Mouse (Mus musculus): ENCODE results near the gene Gulp1. TPM values are rescaled to one million over a fixed set of nuclear protein-coding genes. Genes with fewer than 3 reads are reported as not detected.

The Gulp1 gene
- total RNA-seq, 2 experiments from 2014 or later: 3.3 to 4.7 TPM

DNA sequence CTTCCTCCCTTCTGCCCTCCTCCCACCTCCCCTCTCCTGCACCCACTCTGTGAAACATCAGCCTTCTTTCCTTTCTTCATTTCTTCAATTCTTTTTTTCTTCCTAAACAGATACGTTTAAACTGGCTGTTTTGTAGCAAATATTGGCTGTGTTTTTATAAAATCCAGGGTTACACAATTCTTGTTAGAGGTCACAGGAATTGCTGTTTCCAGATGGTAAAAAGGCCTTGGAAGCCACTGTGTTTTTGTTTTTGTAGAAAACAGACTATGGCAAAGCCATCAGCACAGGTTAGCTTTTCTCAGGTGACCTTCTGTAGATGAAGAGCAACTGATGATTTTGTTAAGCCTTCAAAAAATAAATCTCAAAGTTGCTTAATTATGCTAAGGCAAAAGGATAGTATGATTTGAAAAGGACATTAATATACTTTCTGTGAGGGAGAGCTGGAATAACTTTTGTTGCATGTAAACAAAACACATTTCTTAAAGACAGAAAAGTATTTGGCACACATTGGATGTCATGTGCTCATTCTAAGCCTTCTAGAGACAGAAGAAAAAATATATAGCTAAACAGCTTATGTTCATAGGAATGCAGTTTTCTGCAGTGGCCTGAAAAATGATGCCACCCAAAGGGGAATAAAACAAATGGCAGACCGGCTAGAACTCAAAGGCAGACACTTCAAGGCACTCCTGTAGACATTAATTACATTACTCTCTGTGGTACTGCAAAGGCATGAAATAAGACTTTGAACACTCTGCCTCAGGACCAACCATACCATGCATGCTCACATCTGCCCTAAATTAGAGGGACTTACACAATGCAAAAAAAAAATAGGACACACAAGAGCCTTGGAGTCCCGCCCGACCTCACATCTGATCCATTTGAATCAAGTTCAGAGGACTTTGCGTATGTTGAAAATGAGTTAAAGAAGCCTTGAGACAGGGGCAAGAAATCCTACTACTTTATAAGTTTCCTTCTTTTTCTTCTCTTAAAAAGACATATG, 199.7 kb downstream of the Gulp1 start:
- H3K4me3 ChIP-seq: no peak overlapping the region
- no peak for TF ChIP-seq CTCF (conservative IDR thresholded peaks at IDR 0.05)
- no peak overlapping the region for H3K27ac ChIP-seq
- DNase-seq (ENCODE audit: low spot score in 2 of 2): no peak

GRCm38 (mm10) chr1:44778251-44778650, 226.9 kb downstream of the Gulp1 start:
- H3K4me3 ChIP-seq: no peak overlapping the region
- TF ChIP-seq CTCF (conservative IDR thresholded peaks at IDR 0.05): no peak
- H3K27ac ChIP-seq: no peak overlapping the region
- no peak for DNase-seq (ENCODE audit: low spot score in 2 of 2)

DNA sequence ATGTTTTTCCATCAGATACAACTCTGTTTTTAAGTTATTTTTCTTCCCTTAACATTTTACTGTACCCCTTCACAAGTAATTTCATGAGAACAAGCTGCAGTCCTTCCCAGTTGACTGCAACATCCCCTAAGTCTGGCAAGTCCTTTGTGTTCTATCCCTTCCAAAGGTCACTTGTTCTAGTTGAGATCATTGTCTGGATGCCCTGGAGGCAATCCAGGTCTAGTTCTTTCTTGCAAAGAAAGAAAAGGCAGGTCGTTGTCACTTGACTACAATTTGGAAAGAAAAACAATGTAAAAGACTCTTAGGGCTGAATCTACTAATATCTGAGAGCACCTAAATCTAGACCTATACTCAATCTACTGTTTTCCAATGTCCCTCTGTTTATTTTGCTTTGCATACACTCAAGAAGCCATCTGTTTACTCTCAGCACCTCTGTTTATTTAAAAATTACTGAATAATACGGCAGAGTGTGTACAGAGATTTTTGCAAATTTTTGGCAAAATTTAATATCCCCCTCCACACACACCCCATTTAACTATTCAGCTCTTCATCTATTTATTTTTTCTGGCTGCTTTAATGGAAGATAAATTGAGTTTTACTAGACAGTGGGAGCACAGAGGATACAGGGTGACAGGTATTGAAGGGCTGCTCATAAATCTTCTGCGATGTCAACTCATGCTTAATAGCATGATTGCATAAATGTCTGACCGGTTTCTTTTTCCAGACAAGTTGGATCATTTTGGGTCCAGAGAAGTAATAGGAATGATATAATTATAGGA, 252.5 kb downstream of the Gulp1 start:
- no peak for TF ChIP-seq CTCF (conservative IDR thresholded peaks at IDR 0.05)
- no peak overlapping the region for H3K4me3 ChIP-seq
- no peak for DNase-seq (ENCODE audit: low spot score in 2 of 2)
- H3K27ac ChIP-seq: no peak overlapping the region

DNA sequence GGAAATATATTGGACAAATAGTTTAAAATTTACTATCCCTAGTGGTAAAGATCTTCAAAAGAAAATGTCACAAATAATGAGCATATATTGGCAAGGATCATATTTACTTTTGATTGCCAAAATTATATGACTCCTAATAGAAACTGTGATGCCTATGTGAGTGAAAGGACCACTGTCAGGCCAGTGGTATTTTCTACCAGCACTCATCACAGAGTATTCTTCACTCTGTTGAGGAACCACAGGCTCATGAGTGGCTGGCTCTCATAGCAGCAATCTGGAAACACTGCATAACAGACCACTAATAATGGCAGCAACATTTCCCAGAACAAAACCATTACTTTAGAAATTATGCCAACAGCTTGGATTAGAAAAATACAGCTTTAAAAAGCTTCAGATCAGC, 255.1 kb downstream of the Gulp1 start:
- DNase-seq (ENCODE audit: low spot score in 2 of 2): no peak
- no peak for TF ChIP-seq CTCF (conservative IDR thresholded peaks at IDR 0.05)
- no peak overlapping the region for H3K4me3 ChIP-seq

DNA sequence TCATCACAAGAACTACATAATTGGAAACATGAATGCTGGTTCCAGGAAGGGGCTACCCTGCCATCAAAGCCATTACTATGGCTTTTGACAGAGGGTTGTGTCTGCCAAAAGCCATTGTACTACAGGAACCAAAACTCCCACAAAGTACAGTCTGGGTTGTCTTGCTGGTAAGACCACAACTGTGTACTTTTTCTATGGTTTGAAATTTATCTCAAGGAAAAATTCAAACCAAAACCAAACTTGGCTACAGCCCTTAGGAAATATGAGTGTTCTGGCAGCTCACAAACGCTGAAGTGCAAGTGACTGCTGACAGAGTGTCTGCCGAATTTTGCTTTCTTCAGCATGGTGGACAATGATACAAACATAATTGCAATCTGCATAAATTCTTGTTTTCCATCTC, 259.0 kb downstream of the Gulp1 start:
- no peak for DNase-seq (ENCODE audit: low spot score in 2 of 2)
- H3K27ac ChIP-seq: no peak overlapping the region
- TF ChIP-seq CTCF (conservative IDR thresholded peaks at IDR 0.05): no peak
- H3K4me3 ChIP-seq: no peak overlapping the region

More for the DNA sequence above, 255.1 kb downstream of the Gulp1 start:
- H3K27ac ChIP-seq: no peak overlapping the region

- H3K4me3 ChIP-seq: no peak overlapping the region
- DNase-seq (ENCODE audit: low spot score in 2 of 2): no peak
- H3K27ac ChIP-seq: no peak overlapping the region
- TF ChIP-seq CTCF (conservative IDR thresholded peaks at IDR 0.05): no peak
Observed at GRCm38 (mm10) chr1:44833934-44834333, 282.6 kb downstream of the Gulp1 start.

All from layer of hippocampus, adult 2 months (tissue).